Mouse (Mus musculus) spleen, postnatal 36 days (tissue): ENCODE data around the gene Rassf5.

ENCODE experiments used
- DNase-seq, 2 experiments: peaks; one replicate each; pipeline ENCODE4 v3.0.0; 2022; ENCODE audit warnings: low spot score in 2 of 2, mixed read lengths in 1 of 2

Gene Rassf5

DNA sequence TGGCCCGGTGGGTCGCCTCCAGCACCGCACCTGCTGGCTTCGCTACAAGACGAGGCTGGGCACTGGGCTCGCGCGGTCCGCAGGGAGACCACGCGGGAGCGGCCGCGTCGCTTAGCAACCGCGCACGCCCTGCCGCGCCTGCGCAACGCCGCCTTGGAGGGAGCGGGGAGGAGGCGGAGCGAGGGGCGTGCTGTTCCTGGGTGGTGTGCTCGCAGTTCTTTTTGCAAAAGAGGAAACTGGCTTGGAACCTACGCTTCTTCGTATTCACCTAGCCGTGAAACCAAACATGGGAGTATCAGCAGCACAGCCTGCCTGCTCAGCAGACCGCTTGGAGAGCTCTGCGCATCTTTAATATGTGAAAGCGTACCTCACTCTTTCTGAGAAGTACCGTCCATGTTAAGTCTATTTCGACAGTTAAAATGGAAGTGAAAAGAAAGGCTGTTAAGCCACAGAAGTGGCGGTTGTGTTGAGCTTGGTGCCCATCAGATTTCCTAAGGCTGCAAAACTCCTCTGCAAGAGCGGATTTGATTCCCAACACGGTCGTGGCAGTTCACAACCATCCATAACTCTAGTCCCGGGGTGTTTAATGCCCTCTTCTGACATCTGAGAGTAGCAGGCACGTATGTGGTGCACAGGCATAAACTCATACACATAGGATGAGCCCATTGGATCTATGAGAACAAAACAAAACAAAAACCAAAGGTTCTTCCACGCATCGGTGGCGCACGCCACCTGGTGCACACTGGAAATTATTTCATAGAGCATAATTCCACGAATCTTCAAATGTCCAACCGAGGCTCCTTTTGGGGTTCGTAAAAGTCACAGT lies 106.7 kb downstream of the Rassf5 start, which contains the start of gene Dyrk3:
Gene Dyrk3 (minus strand): TSS at position 150 of the 826 bp plus-strand sequence.
- peak; percentile 94 to 95 for DNase-seq

GRCm38 (mm10) chr1:131137717-131138118 lies 107.3 kb downstream of the Rassf5 start:
- peak in 1 of 2 experiments; percentile 36 for DNase-seq

GRCm38 (mm10) chr1:131137111-131137510 lies 107.9 kb downstream of the Rassf5 start:
- no peak for DNase-seq

DNA sequence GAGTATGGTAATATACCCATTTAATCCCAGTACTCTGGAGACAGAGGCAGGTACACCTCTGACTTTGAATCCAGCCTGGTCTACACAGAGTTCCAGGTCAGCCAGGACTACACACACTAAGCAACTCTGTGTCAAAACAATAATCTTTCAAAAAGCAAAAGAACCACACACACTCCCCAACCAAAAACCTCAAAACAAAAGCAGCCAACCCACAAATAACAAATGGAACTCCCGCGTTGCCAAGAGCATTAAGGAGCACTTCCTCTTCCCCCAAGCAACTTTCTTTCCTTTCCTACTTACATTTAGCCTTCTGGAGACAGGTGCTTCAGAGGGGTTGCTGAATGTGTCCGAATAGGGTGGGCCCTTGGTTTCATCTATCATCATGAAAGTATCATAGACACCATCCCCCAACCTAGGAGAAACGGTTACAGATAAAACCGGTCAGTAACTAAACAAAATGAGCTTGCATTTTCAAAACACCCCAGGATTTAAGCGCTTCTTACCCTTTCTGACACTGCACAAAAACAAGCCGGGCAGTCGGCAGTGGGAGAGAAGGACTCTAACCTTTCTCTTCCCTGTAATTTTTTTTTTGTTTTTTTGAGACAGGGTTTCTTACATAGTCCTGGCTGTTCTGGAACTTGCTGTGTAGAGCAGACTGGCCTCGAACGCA lies 109.0 kb downstream of the Rassf5 start:
- DNase-seq: peak; percentile 21 to 46

GRCm38 (mm10) chr1:131134942-131135522 lies 110.0 kb downstream of the Rassf5 start:
- DNase-seq: peak; percentile 77 to 79

- no peak for DNase-seq
These were observed 110.8 kb downstream of the Rassf5 start for GRCm38 (mm10) chr1:131134231-131134630.
